Mouse (Mus musculus) intestine, postnatal 0 days (tissue): ENCODE results near the gene Ubac2. TPM values are rescaled to one million over a fixed set of nuclear protein-coding genes. Genes with fewer than 3 reads are reported as not detected.

ENCODE experiments used
- ATAC-seq: fragments of 200-750 bp; cut with Nextera tagmentation; 2 replicates; pipeline ENCODE4 v1.8.0; 2017; ENCODE audit warnings: mild to moderate bottlenecking, moderate TSS enrichment, moderate library complexity
- H3K27ac ChIP-seq: fragments of 300-500 bp; sonication (generic); 2 replicates; pipeline ENCODE4 v1.5.1; 2014; ENCODE audit warnings: mild to moderate bottlenecking, low read depth, low read length, moderate library complexity
- H3K27me3 ChIP-seq: fragments of 300-500 bp; sonication (generic); replicated peaks from 2 replicates; pipeline ENCODE4 v1.6.1; 2014; ENCODE audit warnings: low read length, mixed read lengths; ENCODE audit not compliant: control insufficient read depth, insufficient read depth
- H3K36me3 ChIP-seq: fragments of 300-500 bp; sonication (generic); 2 replicates; pipeline ENCODE4 v1.6.1; 2014; ENCODE audit warnings: mild to moderate bottlenecking, moderate library complexity; ENCODE audit not compliant: control insufficient read depth, insufficient read depth
- H3K4me1 ChIP-seq: fragments of 300-500 bp; sonication (generic); replicated peaks from 2 replicates; pipeline ENCODE4 v1.6.1; 2014; ENCODE audit warnings: antibody characterized with exemption, low read length, mixed read lengths; ENCODE audit not compliant: control insufficient read depth, insufficient read depth
- H3K4me2 ChIP-seq: fragments of 300-500 bp; sonication (generic); replicated peaks from 2 replicates; pipeline ENCODE4 v1.6.1; 2014; ENCODE audit warnings: low read depth, mild to moderate bottlenecking, moderate library complexity
- H3K4me3 ChIP-seq: fragments of 300-500 bp; sonication (generic); 2 replicates; pipeline ENCODE4 v1.5.1; 2014; ENCODE audit warnings: low read depth, low read length
- H3K9ac ChIP-seq: fragments of 300-500 bp; sonication (generic); 2 replicates; pipeline ENCODE4 v1.6.1; 2014; ENCODE audit warnings: mild to moderate bottlenecking, low read depth, low read length
- H3K9me3 ChIP-seq: fragments of 300-500 bp; sonication (generic); 2 replicates; pipeline ENCODE4 v1.6.1; 2016; ENCODE audit warnings: mixed run types; ENCODE audit not compliant: control insufficient read depth
- CTCF ChIP-seq: sonication (generic); IDR thresholded peaks from 2 replicates; pipeline ENCODE4 v1.5.1; 2016; ENCODE audit warnings: low read depth, mild to moderate bottlenecking, control low read depth, antibody characterized with exemption, moderate library complexity
- WGBS: fragments of 180-500 bp; shearing (Covaris S2); extraction: QIAGEN DNeasy Blood & Tissue Kit; methylation state at CpG from one replicate; pipeline ENCODE4 v1.1.7; 2014; 5-methylcytosine and 5-hydroxymethylcytosine counted together
- polyA plus RNA-seq: library from polyadenylated mRNA; unstranded; fragments of >200 nt; fragmentation: Nextera tagmentation; extraction: Ambion mirVana; gene quantifications from 2 replicates; pipeline ENCODE4 v1.2.1, GENCODE M21; 2015

Ubac2 gene
- polyA plus RNA-seq, 1 experiment from 2014 or later: 39.2 TPM

- no peak for ATAC-seq
- no peak overlapping the region for H3K4me2 ChIP-seq
- 91% methylated on average over 7 of the region's 7 CpGs for WGBS
These were observed 116.6 kb downstream of the Ubac2 start for GRCm38 (mm10) chr14:121994846-121995556.

GRCm38 (mm10) chr14:121995557-121995870, 117.1 kb downstream of the Ubac2 start:
- Histone ChIP-seq H3K4me3 (no peak overlapping the region), H3K27me3 (no peaks in the 10 kb centered on the region), H3K9me3 (no peaks in the 10 kb centered on the region), H3K36me3 (peaks cover 39% of the 10 kb centered on the region; the same call in 1 of the 2 replicates), H3K9ac (no peak overlapping the region), H3K4me1 (0 out of 2 replicates have a peak, but pooled peaks cover 5% of the 10 kb centered on the region), H3K27ac (no peak overlapping the region), H3K4me2 (no peak overlapping the region)
- WGBS: 82% methylated on average over 1 of the region's 1 CpGs
- no peak for TF ChIP-seq CTCF
- no peak for ATAC-seq

More at GRCm38 (mm10) chr14:121994846-121995556, 116.6 kb downstream of the Ubac2 start:
- Histone ChIP-seq H3K9me3 (no peaks in the 10 kb centered on the region), H3K27ac (no peak overlapping the region), H3K27me3 (no peaks in the 10 kb centered on the region), H3K9ac (no peak overlapping the region), H3K4me1 (0 out of 2 replicates have a peak, but pooled peaks cover 5% of the 10 kb centered on the region), H3K4me3 (no peak overlapping the region), H3K36me3 (peaks cover 39% of the 10 kb centered on the region; the same call in 1 of the 2 replicates)
- TF ChIP-seq CTCF: no peak

- no peak for TF ChIP-seq CTCF
- H3K9ac ChIP-seq: no peak overlapping the region
- no peak overlapping the region for H3K4me2 ChIP-seq
- no peaks in the 10 kb centered on the region for H3K9me3 ChIP-seq
- WGBS: 75% methylated on average over 8 of the region's 8 CpGs
- H3K36me3 ChIP-seq: peaks cover 36% of the 10 kb centered on the region; the same call in 1 of the 2 replicates
- H3K27ac ChIP-seq: no peak overlapping the region
- ATAC-seq: no peak
- H3K27me3 ChIP-seq: no peaks in the 10 kb centered on the region
- no peak overlapping the region for H3K4me3 ChIP-seq
- H3K4me1 ChIP-seq: 0 out of 2 replicates have a peak, but pooled peaks cover 5% of the 10 kb centered on the region
These were observed 118.4 kb downstream of the Ubac2 start for GRCm38 (mm10) chr14:121996786-121997185.

GRCm38 (mm10) chr14:121999455-121999854, 121.0 kb downstream of the Ubac2 start:
- Histone ChIP-seq H3K27ac (no peak overlapping the region), H3K4me3 (no peak overlapping the region), H3K36me3 (peaks cover 32% of the 10 kb centered on the region; the same call in 1 of the 2 replicates), H3K27me3 (no peaks in the 10 kb centered on the region), H3K4me1 (no peaks in the 10 kb centered on the region), H3K4me2 (no peak overlapping the region), H3K9ac (no peak overlapping the region), H3K9me3 (no peaks in the 10 kb centered on the region)
- WGBS: 44% methylated on average over 8 of the region's 8 CpGs
- ATAC-seq: peak; percentile 44
- TF ChIP-seq CTCF: no peak

GRCm38 (mm10) chr14:122000346-122001105, 122.1 kb downstream of the Ubac2 start:
- no peak overlapping the region for H3K27ac ChIP-seq
- H3K27me3 ChIP-seq: no peaks in the 10 kb centered on the region
- TF ChIP-seq CTCF: no peak
- no peak overlapping the region for H3K4me2 ChIP-seq
- H3K36me3 ChIP-seq: peaks cover 23% of the 10 kb centered on the region; the same call in 1 of the 2 replicates
- no peaks in the 10 kb centered on the region for H3K9me3 ChIP-seq
- no peak for ATAC-seq
- H3K4me3 ChIP-seq: no peak overlapping the region
- 90% methylated on average over 17 of the region's 17 CpGs for WGBS
- H3K4me1 ChIP-seq: no peaks in the 10 kb centered on the region
- no peak overlapping the region for H3K9ac ChIP-seq

GRCm38 (mm10) chr14:122002224-122002623, 123.8 kb downstream of the Ubac2 start:
- Histone ChIP-seq H3K36me3 (peaks cover 17% of the 10 kb centered on the region; the same call in 1 of the 2 replicates), H3K4me3 (no peak overlapping the region), H3K9me3 (no peaks in the 10 kb centered on the region), H3K4me2 (no peak overlapping the region), H3K4me1 (no peaks in the 10 kb centered on the region), H3K27ac (no peak overlapping the region), H3K9ac (no peak overlapping the region), H3K27me3 (no peaks in the 10 kb centered on the region)
- TF ChIP-seq CTCF: no peak
- ATAC-seq: no peak
- 89% methylated on average over 7 of the region's 7 CpGs for WGBS
